Mouse (Mus musculus): ENCODE data around the gene Grk5. TPM values are rescaled to one million over a fixed set of nuclear protein-coding genes. Genes with fewer than 3 reads are reported as not detected.

Grk5 gene
- polyA plus RNA-seq, 1 experiment from 2014 or later = 3.5 TPM

- H3K4me1 ChIP-seq (ENCODE audit: control insufficient read depth, insufficient read depth, low read length) = peaks cover 11% of the 10 kb centered on the region
- no peak overlapping the region for H3K4me3 ChIP-seq (ENCODE audit: low read length)
- no peaks in the 10 kb centered on the region for H3K36me3 ChIP-seq (ENCODE audit: control insufficient read depth, insufficient read depth)
- H3K27me3 ChIP-seq (ENCODE audit: control insufficient read depth, insufficient read depth, low read length) = no peaks in the 10 kb centered on the region
- ATAC-seq (replicated peaks; ENCODE audit: extremely low read depth, insufficient read depth, low FRiP score) = no peak
- H3K27ac ChIP-seq (ENCODE audit: low read length) = no peak overlapping the region
- no peak overlapping the region for H3K9ac ChIP-seq (ENCODE audit: low read length)
- H3K4me2 ChIP-seq (ENCODE audit: low read depth, low read length) = no peak overlapping the region
- H3K9me3 ChIP-seq (replicated peaks; ENCODE audit: control insufficient read depth, low read length) = no peaks in the 10 kb centered on the region
Measured at GRCm38 (mm10) chr19:60956198-60956750, 66.7 kb downstream of the Grk5 start.

- WGBS = 64% methylated on average over 1 of the region's 1 CpGs
- H3K27ac ChIP-seq (ENCODE audit: low read length) = no peak overlapping the region
- H3K9me3 ChIP-seq (replicated peaks; ENCODE audit: control insufficient read depth, low read length) = no peaks in the 10 kb centered on the region
- H3K9ac ChIP-seq (ENCODE audit: low read length) = no peak overlapping the region
- no peaks in the 10 kb centered on the region for H3K27me3 ChIP-seq (ENCODE audit: control insufficient read depth, insufficient read depth, low read length)
- no peak for ATAC-seq (replicated peaks; ENCODE audit: extremely low read depth, insufficient read depth, low FRiP score)
- no peak overlapping the region for H3K4me3 ChIP-seq (ENCODE audit: low read length)
- H3K4me1 ChIP-seq (ENCODE audit: control insufficient read depth, insufficient read depth, low read length) = peaks cover 5% of the 10 kb centered on the region
- no peaks in the 10 kb centered on the region for H3K36me3 ChIP-seq (ENCODE audit: control insufficient read depth, insufficient read depth)
- H3K4me2 ChIP-seq (ENCODE audit: low read depth, low read length) = no peak overlapping the region
Measured at GRCm38 (mm10) chr19:60959706-60960230, 70.2 kb downstream of the Grk5 start.

GRCm38 (mm10) chr19:60962358-60963061 is 73.0 kb downstream of the Grk5 start:
- H3K9ac ChIP-seq (ENCODE audit: low read length) = no peak overlapping the region
- no peaks in the 10 kb centered on the region for H3K27me3 ChIP-seq (ENCODE audit: control insufficient read depth, insufficient read depth, low read length)
- H3K27ac ChIP-seq (ENCODE audit: low read length) = no peak overlapping the region
- no peaks in the 10 kb centered on the region for H3K9me3 ChIP-seq (replicated peaks; ENCODE audit: control insufficient read depth, low read length)
- no peak overlapping the region for H3K4me3 ChIP-seq (ENCODE audit: low read length)
- WGBS = 81% methylated on average over 7 of the region's 7 CpGs
- no peak for ATAC-seq (replicated peaks; ENCODE audit: extremely low read depth, insufficient read depth, low FRiP score)
- H3K4me1 ChIP-seq (ENCODE audit: control insufficient read depth, insufficient read depth, low read length) = peaks cover 9% of the 10 kb centered on the region
- H3K36me3 ChIP-seq (ENCODE audit: control insufficient read depth, insufficient read depth) = no peaks in the 10 kb centered on the region
- no peak overlapping the region for H3K4me2 ChIP-seq (ENCODE audit: low read depth, low read length)

GRCm38 (mm10) chr19:60967909-60968308 is 78.4 kb downstream of the Grk5 start:
- Histone ChIP-seq H3K27ac (ENCODE audit: low read length) (no peak overlapping the region), H3K4me1 (ENCODE audit: control insufficient read depth, insufficient read depth, low read length) (peaks cover 8% of the 10 kb centered on the region), H3K36me3 (ENCODE audit: control insufficient read depth, insufficient read depth) (no peaks in the 10 kb centered on the region), H3K9me3 (replicated peaks; ENCODE audit: control insufficient read depth, low read length) (no peaks in the 10 kb centered on the region), H3K4me2 (ENCODE audit: low read depth, low read length) (no peak overlapping the region), H3K4me3 (ENCODE audit: low read length) (no peak overlapping the region), H3K9ac (ENCODE audit: low read length) (no peak overlapping the region), H3K27me3 (ENCODE audit: control insufficient read depth, insufficient read depth, low read length) (no peaks in the 10 kb centered on the region)
- WGBS = 90% methylated on average over 1 of the region's 1 CpGs
- ATAC-seq (replicated peaks; ENCODE audit: extremely low read depth, insufficient read depth, low FRiP score) = no peak

GRCm38 (mm10) chr19:60970406-60970805 is 80.9 kb downstream of the Grk5 start:
- no peak overlapping the region for H3K9ac ChIP-seq (ENCODE audit: low read length)
- no peaks in the 10 kb centered on the region for H3K27me3 ChIP-seq (ENCODE audit: control insufficient read depth, insufficient read depth, low read length)
- H3K27ac ChIP-seq (ENCODE audit: low read length) = no peak overlapping the region
- 79% methylated on average over 3 of the region's 3 CpGs for WGBS
- no peak overlapping the region for H3K4me3 ChIP-seq (ENCODE audit: low read length)
- no peaks in the 10 kb centered on the region for H3K36me3 ChIP-seq (ENCODE audit: control insufficient read depth, insufficient read depth)
- no peak overlapping the region for H3K4me2 ChIP-seq (ENCODE audit: low read depth, low read length)
- no peak for ATAC-seq (replicated peaks; ENCODE audit: extremely low read depth, insufficient read depth, low FRiP score)
- H3K9me3 ChIP-seq (replicated peaks; ENCODE audit: control insufficient read depth, low read length) = no peaks in the 10 kb centered on the region
- peaks cover 7% of the 10 kb centered on the region for H3K4me1 ChIP-seq (ENCODE audit: control insufficient read depth, insufficient read depth, low read length)

- 84% methylated on average over 1 of the region's 1 CpGs for WGBS
- H3K36me3 ChIP-seq (ENCODE audit: control insufficient read depth, insufficient read depth) = no peaks in the 10 kb centered on the region
- no peak overlapping the region for H3K9ac ChIP-seq (ENCODE audit: low read length)
- H3K4me1 ChIP-seq (ENCODE audit: control insufficient read depth, insufficient read depth, low read length) = peaks cover 5% of the 10 kb centered on the region
- H3K4me3 ChIP-seq (ENCODE audit: low read length) = no peak overlapping the region
- no peak overlapping the region for H3K4me2 ChIP-seq (ENCODE audit: low read depth, low read length)
- no peak for ATAC-seq (replicated peaks; ENCODE audit: extremely low read depth, insufficient read depth, low FRiP score)
- H3K27me3 ChIP-seq (ENCODE audit: control insufficient read depth, insufficient read depth, low read length) = no peaks in the 10 kb centered on the region
- H3K9me3 ChIP-seq (replicated peaks; ENCODE audit: control insufficient read depth, low read length) = no peaks in the 10 kb centered on the region
- H3K27ac ChIP-seq (ENCODE audit: low read length) = no peak overlapping the region
Measured at GRCm38 (mm10) chr19:60971598-60971997, 82.0 kb downstream of the Grk5 start.

GRCm38 (mm10) chr19:60972281-60973015 is 82.9 kb downstream of the Grk5 start:
- Histone ChIP-seq H3K36me3 (ENCODE audit: control insufficient read depth, insufficient read depth) (no peaks in the 10 kb centered on the region), H3K4me1 (ENCODE audit: control insufficient read depth, insufficient read depth, low read length) (peaks cover 5% of the 10 kb centered on the region), H3K27ac (ENCODE audit: low read length) (no peak overlapping the region), H3K27me3 (ENCODE audit: control insufficient read depth, insufficient read depth, low read length) (no peaks in the 10 kb centered on the region), H3K9ac (ENCODE audit: low read length) (no peak overlapping the region), H3K9me3 (replicated peaks; ENCODE audit: control insufficient read depth, low read length) (no peaks in the 10 kb centered on the region), H3K4me2 (ENCODE audit: low read depth, low read length) (no peak overlapping the region), H3K4me3 (ENCODE audit: low read length) (no peak overlapping the region)
- 83% methylated on average over 1 of the region's 1 CpGs for WGBS
- ATAC-seq (replicated peaks; ENCODE audit: extremely low read depth, insufficient read depth, low FRiP score) = no peak

- Histone ChIP-seq H3K9ac (ENCODE audit: low read length) (no peak overlapping the region), H3K36me3 (ENCODE audit: control insufficient read depth, insufficient read depth) (no peaks in the 10 kb centered on the region), H3K27ac (ENCODE audit: low read length) (no peak overlapping the region), H3K4me3 (ENCODE audit: low read length) (no peak overlapping the region), H3K9me3 (replicated peaks; ENCODE audit: control insufficient read depth, low read length) (no peaks in the 10 kb centered on the region), H3K4me2 (ENCODE audit: low read depth, low read length) (no peak overlapping the region), H3K4me1 (ENCODE audit: control insufficient read depth, insufficient read depth, low read length) (peaks cover 5% of the 10 kb centered on the region), H3K27me3 (ENCODE audit: control insufficient read depth, insufficient read depth, low read length) (no peaks in the 10 kb centered on the region)
- no peak for ATAC-seq (replicated peaks; ENCODE audit: extremely low read depth, insufficient read depth, low FRiP score)
- WGBS = 87% methylated on average over 2 of the region's 2 CpGs
Measured at GRCm38 (mm10) chr19:60973508-60973907, 84.0 kb downstream of the Grk5 start.

GRCm38 (mm10) chr19:60979581-60979980 is 90.0 kb downstream of the Grk5 start:
- Histone ChIP-seq H3K27ac (ENCODE audit: low read length) (no peak overlapping the region), H3K9ac (ENCODE audit: low read length) (no peak overlapping the region), H3K9me3 (replicated peaks; ENCODE audit: control insufficient read depth, low read length) (no peaks in the 10 kb centered on the region), H3K4me1 (ENCODE audit: control insufficient read depth, insufficient read depth, low read length) (no peaks in the 10 kb centered on the region), H3K4me2 (ENCODE audit: low read depth, low read length) (no peak overlapping the region), H3K36me3 (ENCODE audit: control insufficient read depth, insufficient read depth) (no peaks in the 10 kb centered on the region), H3K27me3 (ENCODE audit: control insufficient read depth, insufficient read depth, low read length) (no peaks in the 10 kb centered on the region), H3K4me3 (ENCODE audit: low read length) (no peak overlapping the region)
- no peak for ATAC-seq (replicated peaks; ENCODE audit: extremely low read depth, insufficient read depth, low FRiP score)
- 86% methylated on average over 1 of the region's 1 CpGs for WGBS

All from heart, embryonic 16.5 days (tissue).